Mouse (Mus musculus): ENCODE data around the gene Pnkd. TPM values are rescaled to one million over a fixed set of nuclear protein-coding genes. Genes with fewer than 3 reads are reported as not detected.

The Pnkd gene
- total and polyA plus RNA-seq, 3 experiments: 45.5 to 318 (median 154) TPM

DNA sequence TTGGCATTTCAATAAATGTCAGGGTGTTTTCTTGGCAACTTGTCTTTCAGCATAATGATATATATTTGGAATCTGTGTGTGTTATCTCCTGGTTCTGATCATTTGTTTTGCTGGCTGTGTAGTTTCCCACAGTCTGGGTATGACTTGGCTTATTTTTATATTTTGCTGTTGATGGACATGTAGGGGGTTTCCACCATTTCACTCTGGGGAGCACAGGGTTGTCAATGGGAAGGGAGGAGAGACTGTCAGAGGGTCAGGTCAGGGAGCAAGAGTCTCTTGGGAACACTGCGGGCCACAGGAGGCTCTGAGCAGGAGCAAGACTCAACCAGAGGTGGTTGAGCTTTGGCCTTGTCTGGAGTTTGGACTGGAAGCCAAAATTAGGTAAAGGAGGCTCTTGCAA is 57.6 kb downstream of the Pnkd start (continued):
- TF ChIP-seq POLR2A (IDR thresholded peaks at IDR 0.05; ENCODE audit: low read depth, low read length): peak; percentile 40
- TF ChIP-seq TBP (conservative IDR thresholded peaks at IDR 0.05; ENCODE audit: low read depth, low read length): no peak
- peak; percentile 84; the same call in 1 of the 2 replicates for TF ChIP-seq KAT2A (IDR thresholded peaks at IDR 0.05; ENCODE audit: insufficient replicate concordance, low read length)
- no peak; the same call in 1 of the 2 replicates for TF ChIP-seq POLR2AphosphoS2 (IDR thresholded peaks at IDR 0.05; ENCODE audit: low read depth, low read length)
- TF ChIP-seq NELFE (IDR thresholded peaks at IDR 0.05; ENCODE audit: low read depth, low read length): peak; percentile 51; the same call in 1 of the 2 replicates
- peak; percentile 79 for TF ChIP-seq JUN (IDR thresholded peaks at IDR 0.05; ENCODE audit: insufficient read depth, low read depth, low read length)
- no peak for TF ChIP-seq GABPA (IDR thresholded peaks at IDR 0.05; ENCODE audit: insufficient replicate concordance, low read depth, low read length)
- peak; percentile 95 for TF ChIP-seq MEF2A (IDR thresholded peaks at IDR 0.05; ENCODE audit: borderline replicate concordance, low read depth, low read length)
- TF ChIP-seq ZNF384 (IDR thresholded peaks at IDR 0.05; ENCODE audit: low read depth, low read length): no peak
- peak; percentile 73 for TF ChIP-seq MAX (IDR thresholded peaks at IDR 0.05; ENCODE audit: low read length)
- peak; percentile 83 for TF ChIP-seq SIN3A (IDR thresholded peaks at IDR 0.05; ENCODE audit: low read length)
- TF ChIP-seq RCOR1 (conservative IDR thresholded peaks at IDR 0.05; ENCODE audit: low read depth, low read length): no peak; the same call in 1 of the 2 replicates
- no peak for TF ChIP-seq HCFC1 (IDR thresholded peaks at IDR 0.05; ENCODE audit: low read depth, low read length)
- peak; percentile 96 for TF ChIP-seq TCF12 (IDR thresholded peaks at IDR 0.05; ENCODE audit: low read depth, low read length)
- TF ChIP-seq SMC3 (IDR thresholded peaks at IDR 0.05; ENCODE audit: low read depth, low read length): peak; percentile 20; the same call in 1 of the 2 replicates
- no peak for TF ChIP-seq USF2 (conservative IDR thresholded peaks at IDR 0.05; ENCODE audit: low read depth, low read length)

DNA sequence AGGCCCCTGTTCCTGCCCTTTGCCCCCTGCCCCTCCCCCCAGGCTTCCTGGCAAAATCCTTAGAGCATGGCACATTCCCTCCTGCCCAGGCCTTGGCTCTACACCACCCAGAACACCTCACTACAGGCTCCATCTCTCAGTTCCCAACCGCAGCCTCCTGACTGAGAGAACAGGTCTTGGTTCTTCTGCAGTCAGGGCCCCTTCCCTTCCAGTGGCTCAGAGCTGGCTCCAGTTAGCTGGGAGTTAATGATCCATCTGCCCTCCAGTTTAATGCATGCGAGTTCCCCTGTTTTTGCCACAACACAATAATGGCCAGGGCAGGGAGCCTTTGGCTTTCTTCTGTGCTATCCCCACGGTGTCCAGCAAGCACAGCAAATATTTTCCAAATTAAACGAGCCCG is 58.4 kb downstream of the Pnkd start:
- no peak for DNase-seq (ENCODE audit: extremely low read depth)
- dilution Hi-C loops (cut with MboI; ENCODE audit: extremely low pct_ligation_motif_present, extremely low pct_unique_long_range_greater_than_20kb, low sequenced_read_pairs) (no loop called here), in situ Hi-C loops (cut with MboI; ENCODE audit: low pct_ligation_motif_present, low pct_unique_long_range_greater_than_20kb, low sequenced_read_pairs) (no loop called here)
- Histone ChIP-seq H3K9me3 (replicated peaks; ENCODE audit: low read length) (peaks cover 18% of the 10 kb centered on the region), H3K27me3 (replicated peaks) (no peaks in the 10 kb centered on the region), H3K79me2 (replicated peaks; ENCODE audit: control insufficient read depth, extremely low read depth, insufficient read depth, poor library complexity, severe bottlenecking) (peaks cover 59% of the 10 kb centered on the region), H3K4me1 (ENCODE audit: control insufficient read depth in 1 of 2, insufficient read depth in 2 of 2) (peaks cover 62 to 89% of the 10 kb centered on the region in 2 experiments), H3K9ac (ENCODE audit: insufficient read depth, low read depth) (peak overlapping the region; percentile 34), H3K4me2 (ENCODE audit: insufficient read depth, low read depth, poor library complexity, severe bottlenecking) (peak overlapping the region; percentile 80), H3K36me3 (replicated peaks in 1 of 2; ENCODE audit: control insufficient read depth in 1 of 2, insufficient read depth in 1 of 2, low read length in 1 of 2) (peaks cover 33 to 60% of the 10 kb centered on the region in 2 experiments), H3K27ac (ENCODE audit: insufficient read depth, low read depth) (peak overlapping the region; percentile 100), H3K4me3 (replicated peaks in 1 of 3; ENCODE audit: low read depth in 2 of 3, low read length in 2 of 3, poor library complexity in 1 of 3) (peak overlapping the region in 2 of 3 experiments; percentile 12 to 21)
- TF ChIP-seq POLR2A (IDR thresholded peaks at IDR 0.05; ENCODE audit: low read depth, low read length): 0 out of 2 replicates have a peak, but pooled peaks have one; percentile 5
- TF ChIP-seq BHLHE40 (IDR thresholded peaks at IDR 0.05; ENCODE audit: low read depth, low read length): peak; percentile 32; the same call in 1 of the 2 replicates
- TF ChIP-seq ETS1 (conservative IDR thresholded peaks at IDR 0.05; ENCODE audit: low read depth, low read length): peak; percentile 43; the same call in 1 of the 2 replicates
- TF ChIP-seq JUN (IDR thresholded peaks at IDR 0.05; ENCODE audit: insufficient read depth, low read depth, low read length): no peak
- peak; percentile 74 for TF ChIP-seq CHD2 (IDR thresholded peaks at IDR 0.05; ENCODE audit: low read length)
- TF ChIP-seq IRF4 (IDR thresholded peaks at IDR 0.05; ENCODE audit: low read depth, low read length): 0 out of 2 replicates have a peak, but pooled peaks have one; percentile 9
